Mouse (Mus musculus) megakaryocyte, embryonic 14.5 days (primary cell): ENCODE data around the gene Acox3. TPM values are rescaled to one million over a fixed set of nuclear protein-coding genes. Genes with fewer than 3 reads are reported as not detected.

Experiments used
- H3K27me3 ChIP-seq: replicated peaks from 2 replicates; pipeline ENCODE3; 2012; ENCODE audit warnings: inconsistent platforms
- H3K36me3 ChIP-seq: replicated peaks from 2 replicates; pipeline ENCODE3; 2012; ENCODE audit warnings: low read length, inconsistent platforms, mixed read lengths
- H3K4me1 ChIP-seq: 2 replicates; pipeline ENCODE4 v1.6.1; 2012; ENCODE audit warnings: inconsistent platforms
- H3K4me3 ChIP-seq: replicated peaks from 2 replicates; pipeline ENCODE3; 2012; ENCODE audit warnings: moderate library complexity, mild to moderate bottlenecking, inconsistent platforms
- H3K9me3 ChIP-seq: 2 replicates; pipeline ENCODE4 v1.6.1; 2012; ENCODE audit warnings: inconsistent platforms
- FLI1 ChIP-seq: IDR thresholded peaks from 2 replicates; pipeline ENCODE4 v1.6.1; 2012; ENCODE audit warnings: low read length, inconsistent platforms, mixed read lengths
- GATA1 ChIP-seq: IDR thresholded peaks from 3 replicates; pipeline ENCODE4 v1.6.1; 2012; ENCODE audit warnings: mixed read lengths, low read length, inconsistent platforms, borderline replicate concordance
- polyA plus RNA-seq: library from polyadenylated mRNA; stranded (reverse); fragments of >175 nt; gene quantifications from 2 replicates; pipeline ENCODE4 v1.2.3, GENCODE M21; 2012; ENCODE audit warnings: low replicate concordance; ENCODE audit not compliant: insufficient read depth

Acox3 gene
- polyA plus RNA-seq, 1 experiment: 5.1 TPM

DNA sequence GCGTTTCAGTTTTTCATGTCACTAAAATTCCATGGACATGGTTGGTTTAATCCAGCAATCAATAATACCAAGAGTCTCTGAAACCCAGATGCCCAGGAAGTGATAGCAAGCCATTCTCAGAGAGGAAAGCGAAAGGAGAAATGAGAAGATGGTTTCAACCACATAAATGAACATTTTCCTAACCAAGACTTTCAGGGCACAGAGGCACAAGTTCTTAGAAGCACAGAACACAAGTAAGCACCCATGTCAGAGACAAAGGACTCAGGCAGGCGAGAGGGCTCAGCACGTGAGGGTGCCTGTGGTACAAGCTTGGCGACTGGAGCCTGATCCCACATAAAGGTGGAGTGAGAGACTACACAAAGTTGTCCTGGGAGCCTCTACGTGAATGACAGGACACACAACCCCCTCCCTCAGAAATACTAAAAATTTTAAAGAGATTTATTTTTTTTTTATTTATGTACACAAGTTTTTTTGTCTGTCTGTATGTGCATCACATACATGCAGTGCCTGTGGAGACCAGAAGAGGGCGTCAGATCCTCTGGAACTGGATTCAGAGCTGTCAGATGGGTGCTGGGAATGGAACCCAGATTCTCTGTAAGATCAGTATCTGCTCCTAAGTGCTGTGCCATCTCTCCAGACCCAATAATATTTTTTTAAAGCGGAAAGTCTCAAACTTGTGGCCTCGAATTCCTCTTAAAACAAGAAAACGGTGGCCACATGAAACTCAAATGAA, 73.1 kb downstream of the Acox3 start:
- peaks cover 48% of the 10 kb centered on the region for H3K27me3 ChIP-seq
- peaks cover 3% of the 10 kb centered on the region; the same call in 1 of the 2 replicates for H3K9me3 ChIP-seq
- TF ChIP-seq GATA1 (no peak), FLI1 (no peak)
- no peaks in the 10 kb centered on the region for H3K36me3 ChIP-seq
- H3K4me1 ChIP-seq: peaks cover 40% of the 10 kb centered on the region
- H3K4me3 ChIP-seq: no peak overlapping the region

DNA sequence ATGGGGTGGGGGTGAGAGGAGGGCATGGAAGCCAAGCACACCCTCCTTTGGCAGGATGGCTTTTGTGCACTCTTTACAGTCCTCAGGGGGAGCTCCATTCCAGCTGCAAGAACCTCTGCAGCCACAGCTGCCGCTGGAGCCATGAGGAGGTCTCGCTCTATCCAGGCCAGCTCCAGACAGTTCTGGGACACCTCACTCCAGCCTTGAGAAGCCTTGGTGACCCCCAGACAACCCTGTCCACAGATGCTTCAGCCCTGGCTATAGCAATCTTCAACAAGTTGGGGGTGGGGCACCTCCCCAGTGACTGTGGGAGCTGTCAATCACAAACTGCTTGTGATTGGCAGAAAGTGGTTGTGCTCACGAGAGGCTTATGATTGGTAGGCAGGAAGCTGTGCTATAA, 76.7 kb downstream of the Acox3 start:
- peaks cover 42% of the 10 kb centered on the region for H3K4me1 ChIP-seq
- peaks cover 3% of the 10 kb centered on the region; the same call in 1 of the 2 replicates for H3K9me3 ChIP-seq
- peaks cover 56% of the 10 kb centered on the region for H3K27me3 ChIP-seq
- peaks cover 2% of the 10 kb centered on the region for H3K36me3 ChIP-seq
- no peak for TF ChIP-seq GATA1
- TF ChIP-seq FLI1: no peak
- no peak overlapping the region for H3K4me3 ChIP-seq

DNA sequence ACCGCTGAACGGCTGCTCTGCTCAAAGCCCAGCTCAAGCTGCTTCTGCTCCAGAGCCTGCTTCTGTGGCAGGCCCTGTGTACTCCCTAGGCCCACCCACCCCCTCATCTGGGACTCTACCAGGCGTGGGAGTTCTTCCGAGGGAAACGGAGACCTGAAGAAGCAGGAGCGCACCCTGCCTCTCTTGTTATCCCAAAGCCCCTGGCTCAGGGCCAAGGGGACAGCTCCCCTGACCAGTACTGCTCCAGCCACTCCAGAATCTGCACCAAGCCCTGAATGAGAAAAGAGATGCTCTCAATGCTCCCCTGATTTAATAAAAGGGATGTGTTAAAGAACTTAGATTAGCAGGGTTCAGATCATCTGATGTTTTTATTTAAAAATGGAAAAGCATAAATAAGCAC, 78.4 kb downstream of the Acox3 start:
- peaks cover 58% of the 10 kb centered on the region for H3K27me3 ChIP-seq
- H3K36me3 ChIP-seq: peaks cover 19% of the 10 kb centered on the region
- H3K4me1 ChIP-seq: peaks cover 40% of the 10 kb centered on the region
- TF ChIP-seq GATA1: no peak
- no peak for TF ChIP-seq FLI1
- H3K9me3 ChIP-seq: peaks cover 6% of the 10 kb centered on the region; the same call in 1 of the 2 replicates
- H3K4me3 ChIP-seq: no peak overlapping the region

DNA sequence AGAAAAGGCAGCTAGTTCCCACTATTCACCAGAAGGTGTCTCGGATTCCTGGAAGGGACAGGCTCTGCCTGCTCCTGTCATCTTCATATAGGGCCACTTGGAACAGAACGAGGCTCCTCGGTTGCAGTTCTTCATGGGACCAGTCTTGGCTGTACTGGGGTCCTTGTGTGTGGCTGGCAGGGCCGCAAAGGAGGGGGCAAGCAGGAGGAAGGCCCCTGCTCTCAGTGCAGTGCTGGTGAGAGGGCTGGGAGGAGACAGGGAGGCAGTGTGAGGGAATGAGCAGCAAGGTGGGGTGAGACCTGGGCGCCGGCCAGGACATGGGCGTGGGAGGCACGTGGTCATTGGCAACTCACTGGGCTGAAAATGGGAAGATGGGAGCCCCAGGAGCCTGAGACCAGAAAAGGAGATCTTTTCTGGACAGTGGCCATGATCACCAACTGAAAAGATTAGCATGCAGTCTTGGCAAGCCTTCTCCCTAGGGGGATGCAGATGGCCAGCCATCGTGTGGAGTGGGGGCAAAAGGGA, 79.2 kb downstream of the Acox3 start:
- H3K9me3 ChIP-seq: 0 out of 2 replicates have a peak, but pooled peaks cover 3% of the 10 kb centered on the region
- H3K4me1 ChIP-seq: peaks cover 48% of the 10 kb centered on the region
- H3K36me3 ChIP-seq: peaks cover 19% of the 10 kb centered on the region
- peak overlapping the region; percentile 64 for H3K4me3 ChIP-seq
- TF ChIP-seq GATA1: no peak
- no peak for TF ChIP-seq FLI1
- peaks cover 58% of the 10 kb centered on the region for H3K27me3 ChIP-seq

Other genes with a start within 250 kb of the Acox3 start
- gene Hmx1, start 193.9 kb upstream of the Acox3 start, polyA plus RNA-seq: not detected in 2 replicates
- not detected in 2 replicates for gene Cpz, start 57.3 kb upstream of the Acox3 start, polyA plus RNA-seq
- gene Trmt44, start 8.0 kb upstream of the Acox3 start, polyA plus RNA-seq: 1.2 and 2.3 TPM in 2 replicates
- gene Htra3, start 96.7 kb downstream of the Acox3 start, polyA plus RNA-seq: 1.2 and 1.9 TPM in 2 replicates
- gene Sh3tc1, start 156.9 kb downstream of the Acox3 start, polyA plus RNA-seq: 1.7 and 2.6 TPM in 2 replicates
- 0.28 TPM in 1 of 2 replicates, not detected in the other for gene Ablim2, start 174.8 kb downstream of the Acox3 start, polyA plus RNA-seq